Mouse (Mus musculus) MEL (cell line): ENCODE results near the gene 4933428G20Rik. TPM values are rescaled to one million over a fixed set of nuclear protein-coding genes. Genes with fewer than 3 reads are reported as not detected.

Experiments
- DNase-seq: peaks from one replicate; pipeline ENCODE4 v3.0.0; 2011; ENCODE audit warnings: low read depth, low spot score
- H3K27ac ChIP-seq: 2 replicates; pipeline ENCODE4 v1.5.1; 2012; ENCODE audit warnings: low read depth, mild to moderate bottlenecking, control low read depth, low read length, moderate library complexity; ENCODE audit not compliant: control insufficient read depth
- H3K27me3 ChIP-seq, 2 experiments: fragments of 150-350 bp in 1 of 2; sonication (generic) in 1 of 2; 2 replicates each; pipeline ENCODE4 v1.6.1; 2012; ENCODE audit warnings: low read length in 2 of 2, mild to moderate bottlenecking in 2 of 2, improper control_type of control experiment in 1 of 2, moderate library complexity in 1 of 2; ENCODE audit not compliant: insufficient read depth in 2 of 2, control insufficient read depth in 1 of 2
- H3K36me3 ChIP-seq, 2 experiments: 2 replicates each; pipeline ENCODE4 v1.6.1; 2012 to 2014; ENCODE audit warnings: low read length in 2 of 2, improper control_type of control experiment in 1 of 2, inconsistent platforms in 1 of 2, mild to moderate bottlenecking in 1 of 2; ENCODE audit not compliant: insufficient read depth in 2 of 2, control insufficient read depth in 1 of 2
- H3K4me1 ChIP-seq, 2 experiments: fragments of 150-350 bp in 1 of 2; sonication (generic) in 1 of 2; 2 replicates each; pipeline ENCODE4 v1.6.1; 2012; ENCODE audit warnings: low read length in 2 of 2, improper control_type of control experiment in 1 of 2, mild to moderate bottlenecking in 1 of 2; ENCODE audit not compliant: insufficient read depth in 2 of 2, control insufficient read depth in 1 of 2
- H3K4me3 ChIP-seq, 2 experiments: fragments of 150-350 bp in 1 of 2; sonication (generic) in 1 of 2; 2 replicates each; pipeline ENCODE4 v1.5.1; 2012; ENCODE audit warnings: low read depth in 2 of 2, low read length in 2 of 2, mild to moderate bottlenecking in 2 of 2, moderate library complexity in 2 of 2, control low read depth in 1 of 2, improper control_type of control experiment in 1 of 2; ENCODE audit not compliant: control insufficient read depth in 1 of 2, insufficient read depth in 1 of 2
- H3K79me2 ChIP-seq: 2 replicates; pipeline ENCODE4 v1.6.1; 2012; ENCODE audit warnings: mild to moderate bottlenecking, low read length, moderate library complexity; ENCODE audit not compliant: control insufficient read depth, poor library complexity, insufficient read depth
- H3K9ac ChIP-seq: 2 replicates; pipeline ENCODE4 v1.6.1; 2012; ENCODE audit warnings: low read depth, mild to moderate bottlenecking, control low read depth, low read length, moderate library complexity; ENCODE audit not compliant: control insufficient read depth, poor library complexity, severe bottlenecking
- H3K9me3 ChIP-seq: fragments of 150-350 bp; sonication (generic); replicated peaks from 2 replicates; pipeline ENCODE4 v1.6.1; 2012; ENCODE audit warnings: mild to moderate bottlenecking, low read length, improper control_type of control experiment, moderate library complexity; ENCODE audit not compliant: insufficient read depth
- CHD1 ChIP-seq: IDR thresholded peaks from 2 replicates; pipeline ENCODE4 v1.6.1; 2012; ENCODE audit warnings: low read depth, mild to moderate bottlenecking, inconsistent platforms, low read length, improper control_type of control experiment
- CHD2 ChIP-seq: IDR thresholded peaks from 2 replicates; pipeline ENCODE4 v1.6.1; 2011; ENCODE audit warnings: low read length, improper control_type of control experiment
- CTCF ChIP-seq, 3 experiments: IDR thresholded peaks in 2 of 3; conservative IDR thresholded peaks in 1 of 3; 2 replicates each; pipeline ENCODE4 v1.5.1; 2011 to 2012; ENCODE audit warnings: low read length in 3 of 3, low read depth in 2 of 3, mild to moderate bottlenecking in 2 of 3, improper control_type of control experiment in 1 of 3, inconsistent platforms in 1 of 3, mixed read lengths in 1 of 3, moderate library complexity in 1 of 3; ENCODE audit not compliant: control insufficient read depth in 1 of 3, insufficient read depth in 1 of 3, poor library complexity in 1 of 3, severe bottlenecking in 1 of 3
- GABPA ChIP-seq: IDR thresholded peaks from 2 replicates; pipeline ENCODE4 v1.6.1; 2012; ENCODE audit warnings: low read depth, mild to moderate bottlenecking, inconsistent platforms, low read length, improper control_type of control experiment, moderate library complexity
- JUND ChIP-seq: IDR thresholded peaks from 2 replicates; pipeline ENCODE4 v1.6.1; 2011; ENCODE audit warnings: low read depth, mild to moderate bottlenecking, improper control_type of control experiment, low read length
- KAT2A ChIP-seq: conservative IDR thresholded peaks from 2 replicates; pipeline ENCODE4 v1.6.1; 2012; ENCODE audit warnings: low read depth, low read length, improper control_type of control experiment, inconsistent platforms
- MAFK ChIP-seq: IDR thresholded peaks from 2 replicates; pipeline ENCODE4 v1.6.1; 2011; ENCODE audit warnings: low read depth, mild to moderate bottlenecking, low read length, improper control_type of control experiment, borderline replicate concordance
- MAZ ChIP-seq: IDR thresholded peaks from 2 replicates; pipeline ENCODE4 v1.6.1; 2012; ENCODE audit warnings: low read depth, mild to moderate bottlenecking, inconsistent platforms, low read length, improper control_type of control experiment
- MEF2A ChIP-seq: IDR thresholded peaks from 2 replicates; pipeline ENCODE4 v1.6.1; 2014; ENCODE audit warnings: low read depth, mild to moderate bottlenecking, inconsistent platforms, low read length, improper control_type of control experiment; ENCODE audit not compliant: poor library complexity, insufficient replicate concordance, severe bottlenecking; ENCODE audit errors: extremely low read depth
- MYC ChIP-seq: IDR thresholded peaks from 2 replicates; pipeline ENCODE4 v1.6.1; 2011; ENCODE audit warnings: low read depth, mild to moderate bottlenecking, low read length, improper control_type of control experiment, moderate library complexity
- NELFE ChIP-seq: IDR thresholded peaks from 2 replicates; pipeline ENCODE4 v1.6.1; 2011; ENCODE audit warnings: low read depth, low read length, improper control_type of control experiment
- POLR2A ChIP-seq, 2 experiments: IDR thresholded peaks; 2 replicates each; pipeline ENCODE4 v1.6.1; 2011 to 2012; ENCODE audit warnings: low read length in 2 of 2, mild to moderate bottlenecking in 2 of 2, control low read depth in 1 of 2, improper control_type of control experiment in 1 of 2, low read depth in 1 of 2, moderate library complexity in 1 of 2; ENCODE audit not compliant: control insufficient read depth in 1 of 2, insufficient read depth in 1 of 2, poor library complexity in 1 of 2
- POLR2AphosphoS2 ChIP-seq: IDR thresholded peaks from 2 replicates; pipeline ENCODE4 v1.6.1; 2011; ENCODE audit warnings: low read length, improper control_type of control experiment
- SIN3A ChIP-seq: IDR thresholded peaks from 2 replicates; pipeline ENCODE4 v1.6.1; 2012; ENCODE audit warnings: low read length, improper control_type of control experiment, inconsistent platforms
- TAL1 ChIP-seq: IDR thresholded peaks from 2 replicates; pipeline ENCODE4 v1.6.1; 2012; ENCODE audit warnings: mild to moderate bottlenecking, inconsistent platforms, low read length, moderate library complexity, mixed read lengths
- TCF12 ChIP-seq: IDR thresholded peaks from 2 replicates; pipeline ENCODE4 v1.6.1; 2014; ENCODE audit warnings: low read depth, mild to moderate bottlenecking, inconsistent platforms, low read length, improper control_type of control experiment, moderate library complexity
- UBTF ChIP-seq: IDR thresholded peaks from 2 replicates; pipeline ENCODE4 v1.6.1; 2012; ENCODE audit warnings: low read depth, mild to moderate bottlenecking, inconsistent platforms, low read length, improper control_type of control experiment, moderate library complexity, borderline replicate concordance; ENCODE audit not compliant: insufficient read depth
- USF1 ChIP-seq: IDR thresholded peaks from 2 replicates; pipeline ENCODE4 v1.6.1; 2014; ENCODE audit warnings: low read depth, mild to moderate bottlenecking, inconsistent platforms, low read length, improper control_type of control experiment, moderate library complexity
- ZKSCAN1 ChIP-seq: IDR thresholded peaks from 2 replicates; pipeline ENCODE4 v1.6.1; 2012; ENCODE audit warnings: low read depth, mild to moderate bottlenecking, inconsistent platforms, low read length, improper control_type of control experiment, moderate library complexity
- ZMIZ1 ChIP-seq: IDR thresholded peaks from 2 replicates; pipeline ENCODE4 v1.6.1; 2012; ENCODE audit warnings: low read depth, mild to moderate bottlenecking, inconsistent platforms, low read length, improper control_type of control experiment, moderate library complexity
- polyA plus RNA-seq, 2 experiments: library from polyadenylated mRNA; stranded (reverse) in 1 of 2; unstranded in 1 of 2; fragments of >175 nt in 1 of 2; fragments of >200 nt in 1 of 2; gene quantifications; 2 replicates each; pipeline versions ENCODE4 v1.2.1 to v1.2.4; 2012; ENCODE audit warnings: low replicate concordance in 2 of 2, low read depth in 1 of 2; ENCODE audit not compliant: insufficient read length in 2 of 2, insufficient read depth in 1 of 2, missing spikeins in 1 of 2
- total RNA-seq: library from RNA; depleted of rRNA; stranded (reverse); fragments of 300-350 nt; gene quantifications from 2 replicates; pipeline ENCODE4 v1.2.3, GENCODE M21; 2012

The 4933428G20Rik gene
- total and polyA plus RNA-seq, 3 experiments: 0.15 TPM; not detected in 2

GRCm38 (mm10) chr11:97537580-97538089, 37.5 kb upstream of the 4933428G20Rik start:
- Histone ChIP-seq H3K4me1 (peaks cover 2 to 13% of the 10 kb centered on the region in 2 experiments; a peak in 3 of 4 replicates), H3K79me2 (no peaks in the 10 kb centered on the region), H3K4me3 (no peak overlapping the region), H3K36me3 (peaks cover 0 to 6% of the 10 kb centered on the region in 2 experiments; a peak in 2 of 4 replicates), H3K27ac (no peak overlapping the region), H3K9ac (no peak overlapping the region), H3K27me3 (peaks cover 2 to 3% of the 10 kb centered on the region in 2 experiments; a peak in 3 of 4 replicates), H3K9me3 (no peaks in the 10 kb centered on the region)
- DNase-seq: no peak
- no peak for TF ChIP-seq CHD2

- no peak overlapping the region for H3K4me3 ChIP-seq
- H3K27ac ChIP-seq: no peak overlapping the region
- H3K36me3 ChIP-seq: peaks cover 0 to 6% of the 10 kb centered on the region in 2 experiments; a peak in 2 of 4 replicates
- no peaks in the 10 kb centered on the region for H3K9me3 ChIP-seq
- no peak for DNase-seq
- no peaks in the 10 kb centered on the region for H3K79me2 ChIP-seq
- H3K4me1 ChIP-seq: peaks cover 4 to 16% of the 10 kb centered on the region in 2 experiments
- TF ChIP-seq USF1 (no peak), KAT2A (no peak), MAFK (no peak), CTCF (IDR thresholded peaks at IDR 0.05 in 2 of 3, conservative IDR thresholded peaks at IDR 0.05 in 1 of 3; ENCODE audit: control insufficient read depth in 1 of 3, insufficient read depth in 1 of 3, low read depth in 2 of 3, low read length in 3 of 3, poor library complexity in 1 of 3, severe bottlenecking in 1 of 3) (no peak), SIN3A (no peak), UBTF (no peak), POLR2AphosphoS2 (no peak), CHD1 (no peak), TAL1 (no peak), ZKSCAN1 (no peak), MAZ (no peak), JUND (no peak), MYC (no peak), POLR2A (IDR thresholded peaks at IDR 0.05; ENCODE audit: control insufficient read depth in 1 of 2, insufficient read depth in 1 of 2, low read depth in 1 of 2, low read length in 2 of 2, poor library complexity in 1 of 2) (no peak), GABPA (no peak), TCF12 (no peak), NELFE (no peak), ZMIZ1 (no peak), MEF2A (no peak)
- peaks cover 0 to 1% of the 10 kb centered on the region in 2 experiments; a peak in 2 of 4 replicates for H3K27me3 ChIP-seq
- no peak overlapping the region for H3K9ac ChIP-seq
These were observed 36.9 kb upstream of the 4933428G20Rik start for GRCm38 (mm10) chr11:97536835-97537579.
